In the genomic region with DNA sequence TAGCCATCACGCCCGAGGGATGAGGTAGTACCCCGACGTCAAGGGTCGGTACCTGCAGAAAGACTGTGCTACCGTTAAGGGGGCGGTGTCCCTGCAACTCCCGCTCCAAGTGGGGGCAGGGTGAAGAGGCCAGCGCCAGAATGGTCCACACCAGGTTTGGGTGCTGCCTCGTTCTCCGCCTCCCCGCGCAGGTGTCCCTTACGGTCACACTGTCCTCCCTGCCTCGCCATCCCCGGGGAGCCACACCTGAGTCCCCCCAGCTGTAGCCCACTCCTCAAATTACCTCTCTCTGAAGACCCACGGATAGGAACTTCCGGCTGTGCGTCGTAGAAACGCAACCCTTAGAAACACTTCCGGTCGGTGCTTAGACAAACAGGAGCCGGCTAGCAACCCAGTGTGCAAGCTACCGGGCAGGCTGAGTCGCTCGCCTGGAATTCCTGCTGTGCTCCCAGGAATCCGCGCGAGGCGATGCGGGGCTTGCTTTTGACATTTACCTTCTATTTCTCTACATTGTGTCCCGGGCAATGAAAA, we compare ENCODE assay signal across 8 mouse cellular contexts. TPM values are rescaled to one million over a fixed set of nuclear protein-coding genes. Genes with fewer than 3 reads are reported as not detected.
DNase-seq lines count a peak whose midpoint lies in the region; ATAC-seq and TF ChIP-seq lines count a peak whose summit lies in the region.

A gene (minus strand): TSS at position 343 of the 531 bp plus-strand sequence.

- peak within 1 kb of the TSS; percentile 77 for H3K9ac ChIP-seq in lung, postnatal 0 days (replicated peaks; ENCODE audit: low read depth)

- H3K27ac ChIP-seq in cerebellum, adult 2 months (ENCODE audit: insufficient read depth, low read length), result 0 out of 2 replicates have a peak within 1 kb of the TSS, but pooled peaks have one; percentile 30
- H3K27ac ChIP-seq in lung, postnatal 0 days (ENCODE audit: low read length), result no peak within 1 kb of the TSS

- peak; percentile 80 to 92 for ATAC-seq in hematopoietic stem cell, adult 5-6 weeks (replicated peaks in 1 of 2; ENCODE audit: insufficient read depth in 1 of 2, low FRiP score in 2 of 2, low TSS enrichment in 1 of 2, low read depth in 1 of 2, poor library complexity in 2 of 2, severe bottlenecking in 2 of 2)
- ATAC-seq in lung, postnatal 0 days, result peak; percentile 93

- H3K4me2 ChIP-seq in lung, postnatal 0 days (replicated peaks; ENCODE audit: low read depth, low read length), result peak within 1 kb of the TSS; percentile 73

- under 1% methylated on average over 33 of the region's 33 CpGs for WGBS in cerebellum, adult 2 months
- WGBS in lung, postnatal 0 days, result under 1% methylated on average over 33 of the region's 33 CpGs

- H3K36me3 ChIP-seq in lung, postnatal 0 days (ENCODE audit: insufficient read depth, low read length), result peaks cover 11% of the 10 kb centered on the region; the same call in 1 of the 2 replicates

- TF ChIP-seq POLR2A in cerebellum, adult 2 months (IDR thresholded peaks at IDR 0.05; ENCODE audit: borderline replicate concordance, insufficient read depth, low read length), result peak; percentile 40; the same call in 1 of the 2 replicates

- no peaks in the 10 kb centered on the region for H3K4me1 ChIP-seq in cerebellum, adult 2 months (ENCODE audit: control insufficient read depth, insufficient read depth, low read length)
- peaks cover 6% of the 10 kb centered on the region; the same call in 1 of the 2 replicates for H3K4me1 ChIP-seq in lung, postnatal 0 days (ENCODE audit: insufficient read depth, low read depth, low read length)

- no peaks in the 10 kb centered on the region for H3K9me3 ChIP-seq in lung, postnatal 0 days (ENCODE audit: low read length)

- TF ChIP-seq EP300 in lung, postnatal 0 days (IDR thresholded peaks at IDR 0.05), result peak; percentile 42

- peak within 1 kb of the TSS; percentile 85 for H3K4me3 ChIP-seq in cerebellum, adult 2 months (replicated peaks; ENCODE audit: insufficient read depth, low read depth, low read length)
- H3K4me3 ChIP-seq in lung, postnatal 0 days (ENCODE audit: low read depth, low read length), result peak within 1 kb of the TSS; percentile 78

- TF ChIP-seq CTCF in cerebellum, adult 2 months (IDR thresholded peaks at IDR 0.05; ENCODE audit: borderline replicate concordance, insufficient read depth, low read depth, low read length), result no peak
- 0 out of 2 replicates have a peak, but pooled peaks have one; percentile 8 for TF ChIP-seq CTCF in lung, postnatal 0 days (IDR thresholded peaks at IDR 0.05)

- H3K27me3 ChIP-seq in cerebellum, adult 2 months (ENCODE audit: control insufficient read depth, insufficient read depth, low read length), result no peaks in the 10 kb centered on the region
- no peaks in the 10 kb centered on the region for H3K27me3 ChIP-seq in lung, postnatal 0 days (replicated peaks; ENCODE audit: insufficient read depth, low read length)

- DNase-seq in MEL-GATA-1-ER (ENCODE audit: extremely low read depth, low read depth), result peak; percentile 74
- peak; percentile 81 to 90 for DNase-seq in cerebellum, adult 2 months
- DNase-seq in forelimb bud, embryonic 11.5 days (ENCODE audit: low read depth, low spot score), result peak; percentile 94
- DNase-seq in layer of hippocampus, adult 9-10 months (ENCODE audit: low spot score), result peak; percentile 79
- DNase-seq in lung, postnatal 0 days (ENCODE audit: low spot score), result peak; percentile 89
- peak; percentile 81 for DNase-seq in ovary, postnatal 14 days (ENCODE audit: low spot score)
- DNase-seq in thymus, postnatal 14 days, result peak; percentile 79

RNA-seq across cellular contexts. Expression of the gene that starts here (rescaled TPM):
- 48.7 and 53.5 TPM in 2 replicates for polyA plus RNA-seq in cerebellum, adult 2 months (2012; rRNA removed)
- 18.1 and 28.0 TPM in 2 replicates for total RNA-seq in hematopoietic stem cell, adult 5-6 weeks (2017)
- 37.0 and 37.8 TPM in 2 replicates for polyA plus RNA-seq in lung, postnatal 0 days (2015; fragmentation: Nextera tagmentation; extraction: Ambion mirVana)
